Mouse (Mus musculus) midbrain, embryonic 11.5 days (tissue): ENCODE results near the gene Tom1l2. TPM values are rescaled to one million over a fixed set of nuclear protein-coding genes. Genes with fewer than 3 reads are reported as not detected.

Source experiments
- ATAC-seq: fragments of 200-750 bp; cut with Nextera tagmentation; 2 replicates; pipeline ENCODE4 v1.8.0; 2017; ENCODE audit warnings: moderate TSS enrichment, moderate library complexity; ENCODE audit not compliant: low FRiP score
- DNase-seq: peaks from one replicate; pipeline ENCODE4 v3.0.0; 2015; ENCODE audit warnings: low spot score; ENCODE audit errors: missing footprints
- H3K27ac ChIP-seq: fragments of 300-500 bp; sonication (generic); 2 replicates; pipeline ENCODE4 v1.5.1; 2014; ENCODE audit warnings: low read depth, low read length
- H3K27me3 ChIP-seq: fragments of 300-500 bp; sonication (generic); 2 replicates; pipeline ENCODE4 v1.6.1; 2014; ENCODE audit warnings: mild to moderate bottlenecking, low read length, moderate library complexity, mixed read lengths; ENCODE audit not compliant: control insufficient read depth, insufficient read depth
- H3K36me3 ChIP-seq: fragments of 300-500 bp; sonication (generic); 2 replicates; pipeline ENCODE4 v1.6.1; 2014; ENCODE audit warnings: mild to moderate bottlenecking, low read length, moderate library complexity, mixed read lengths; ENCODE audit not compliant: control insufficient read depth, insufficient read depth
- H3K4me1 ChIP-seq: fragments of 300-500 bp; sonication (generic); 2 replicates; pipeline ENCODE4 v1.6.1; 2014; ENCODE audit warnings: low read length; ENCODE audit not compliant: control insufficient read depth, insufficient read depth
- H3K4me2 ChIP-seq: fragments of 300-500 bp; sonication (generic); 2 replicates; pipeline ENCODE4 v1.6.1; 2014; ENCODE audit warnings: mild to moderate bottlenecking, moderate library complexity
- H3K4me3 ChIP-seq: fragments of 300-500 bp; sonication (generic); 2 replicates; pipeline ENCODE4 v1.5.1; 2014; ENCODE audit warnings: low read depth, low read length
- H3K9ac ChIP-seq: fragments of 300-500 bp; sonication (generic); 2 replicates; pipeline ENCODE4 v1.6.1; 2014; ENCODE audit warnings: low read length
- H3K9me3 ChIP-seq: fragments of 300-500 bp; sonication (generic); 2 replicates; pipeline ENCODE4 v1.6.1; 2016; ENCODE audit warnings: low read length; ENCODE audit not compliant: control insufficient read depth
- WGBS: fragments of 180-500 bp; shearing (Covaris S2); extraction: QIAGEN DNeasy Blood & Tissue Kit; methylation state at CpG from one replicate; pipeline ENCODE4 v1.1.7; 2014; 5-methylcytosine and 5-hydroxymethylcytosine counted together
- microRNA-seq: library from miRNA; unstranded; fragments of <30 nt; microRNA quantifications from one replicate; pipeline ENCODE4, GENCODE M21; 2017
- polyA plus RNA-seq: library from polyadenylated mRNA; unstranded; fragments of >200 nt; fragmentation: Nextera tagmentation; extraction: Ambion mirVana; gene quantifications from 2 replicates; pipeline ENCODE4 v1.2.1, GENCODE M21; 2014

The Tom1l2 gene
- polyA plus RNA-seq, 1 experiment from 2014 or later: 12.1 TPM

DNA sequence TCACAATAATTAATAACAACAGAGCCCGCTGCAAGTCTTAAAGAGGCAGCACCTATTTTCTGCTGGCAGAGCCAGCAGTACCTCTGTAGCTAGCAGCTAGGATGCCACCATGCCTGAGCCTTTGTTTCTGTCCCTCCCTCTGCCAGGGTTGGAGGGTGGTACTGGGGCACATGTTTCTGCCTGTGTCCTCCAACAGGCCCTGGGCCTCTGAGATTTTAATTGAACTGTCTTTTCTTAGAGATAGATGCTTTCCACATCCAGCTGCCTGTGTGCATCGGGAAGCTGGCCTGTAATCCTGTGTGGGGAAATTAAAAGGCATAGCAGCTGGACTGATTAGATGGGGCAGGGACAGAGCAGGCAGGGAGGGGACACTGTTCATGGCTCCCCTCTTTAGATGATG, 170.0 kb downstream of the Tom1l2 start:
- peaks cover 45% of the 10 kb centered on the region for H3K4me1 ChIP-seq
- no peak overlapping the region for H3K4me2 ChIP-seq
- WGBS: 66% methylated on average over 2 of the region's 2 CpGs
- no peak overlapping the region for H3K9ac ChIP-seq
- ATAC-seq (no peak), DNase-seq (no peak)
- peak overlapping the region; percentile 31; the same call in 1 of the 2 replicates for H3K27ac ChIP-seq
- H3K4me3 ChIP-seq: no peak overlapping the region
- H3K27me3 ChIP-seq: no peaks in the 10 kb centered on the region
- no peaks in the 10 kb centered on the region for H3K9me3 ChIP-seq
- H3K36me3 ChIP-seq: peaks cover 11% of the 10 kb centered on the region; the same call in 1 of the 2 replicates

DNA sequence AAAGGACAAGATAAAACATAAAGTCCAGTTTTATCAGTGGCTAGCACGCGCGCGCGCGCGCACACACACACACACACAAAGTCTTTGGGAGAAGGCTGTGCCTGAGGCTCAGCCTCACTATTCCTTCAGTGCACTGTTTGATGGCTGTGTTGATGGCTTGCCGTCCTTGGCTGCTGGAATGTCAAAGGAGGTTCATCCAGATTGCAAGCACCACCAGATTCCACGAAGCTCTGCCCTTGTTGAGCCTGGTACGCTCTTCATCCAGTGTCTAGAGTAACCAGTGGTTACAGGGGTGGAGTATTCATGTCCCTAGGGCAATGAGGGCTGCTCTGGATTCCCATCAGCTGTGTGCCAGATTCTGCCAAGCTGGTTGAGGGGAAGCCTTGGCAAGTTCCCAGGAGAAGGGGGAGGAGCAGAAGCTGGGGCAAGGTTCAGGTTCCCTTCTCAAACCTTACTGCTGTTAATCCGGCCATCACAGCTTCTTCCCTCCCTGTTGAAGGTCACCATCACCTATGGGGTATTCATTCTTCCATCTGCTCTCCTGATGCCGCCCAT, 170.5 kb downstream of the Tom1l2 start:
- no peak overlapping the region for H3K4me2 ChIP-seq
- DNase-seq (no peak), ATAC-seq (no peak)
- WGBS: 86% methylated on average over 12 of the region's 12 CpGs
- H3K36me3 ChIP-seq: peaks cover 10% of the 10 kb centered on the region; the same call in 1 of the 2 replicates
- no peaks in the 10 kb centered on the region for H3K9me3 ChIP-seq
- no peaks in the 10 kb centered on the region for H3K27me3 ChIP-seq
- no peak overlapping the region for H3K4me3 ChIP-seq
- no peak overlapping the region for H3K9ac ChIP-seq
- 0 out of 2 replicates have a peak overlapping the region, but pooled peaks have one; percentile 31 for H3K27ac ChIP-seq
- H3K4me1 ChIP-seq: peaks cover 51% of the 10 kb centered on the region

- H3K9ac ChIP-seq: no peak overlapping the region
- no peak overlapping the region for H3K27ac ChIP-seq
- 0 out of 2 replicates have a peak, but pooled peaks cover 2% of the 10 kb centered on the region for H3K27me3 ChIP-seq
- H3K4me2 ChIP-seq: no peak overlapping the region
- H3K36me3 ChIP-seq: no peaks in the 10 kb centered on the region
- peaks cover 54% of the 10 kb centered on the region for H3K4me1 ChIP-seq
- no peak overlapping the region for H3K4me3 ChIP-seq
- DNase-seq (no peak), ATAC-seq (no peak)
- no peaks in the 10 kb centered on the region for H3K9me3 ChIP-seq
Observed at GRCm38 (mm10) chr11:60178506-60178905, 174.2 kb downstream of the Tom1l2 start.

- 58% methylated on average over 6 of the region's 6 CpGs for WGBS
- ATAC-seq (no peak), DNase-seq (no peak)
- Histone ChIP-seq H3K36me3 (no peaks in the 10 kb centered on the region), H3K9me3 (no peaks in the 10 kb centered on the region), H3K9ac (peak overlapping the region; percentile 63; the same call in 1 of the 2 replicates), H3K27ac (peak overlapping the region; percentile 90), H3K4me2 (peak overlapping the region; percentile 99; the same call in 1 of the 2 replicates), H3K4me1 (peaks cover 49% of the 10 kb centered on the region), H3K27me3 (0 out of 2 replicates have a peak, but pooled peaks cover 2% of the 10 kb centered on the region), H3K4me3 (no peak overlapping the region)
Observed at GRCm38 (mm10) chr11:60178005-60178404, 174.7 kb downstream of the Tom1l2 start.

- H3K4me2 ChIP-seq: peak overlapping the region; percentile 99
- 1% methylated on average over 42 of the region's 42 CpGs for WGBS
- peak overlapping the region; percentile 63 for H3K9ac ChIP-seq
- ATAC-seq (peak; percentile 60), DNase-seq (peak; percentile 94)
- 0 out of 2 replicates have a peak, but pooled peaks cover 2% of the 10 kb centered on the region for H3K27me3 ChIP-seq
- H3K36me3 ChIP-seq: no peaks in the 10 kb centered on the region
- peak overlapping the region; percentile 52 for H3K4me3 ChIP-seq
- H3K4me1 ChIP-seq: peaks cover 41% of the 10 kb centered on the region
- H3K27ac ChIP-seq: peak overlapping the region; percentile 90
- no peaks in the 10 kb centered on the region for H3K9me3 ChIP-seq
Observed at GRCm38 (mm10) chr11:60176975-60177657, 175.6 kb downstream of the Tom1l2 start.

Small RNA genes lying within 50 kb of the gene (microRNA-seq; reads per million reads assigned to microRNA genes)
- gene Gm27711: not detected
- not detected for gene Mir6921
- gene Mir6922: not detected

Other genes starting within 250 kb of the Tom1l2 start
- 19.0 and 23.9 TPM in 2 replicates for gene Rai1, start 247.9 kb downstream of the Tom1l2 start, polyA plus RNA-seq
- gene Srebf1, start 130.3 kb downstream of the Tom1l2 start, polyA plus RNA-seq: 38.3 and 41.1 TPM in 2 replicates
- 2.0 and 2.4 TPM in 2 replicates for gene Drc3, start 424 bp upstream of the Tom1l2 start, polyA plus RNA-seq
- 32.3 and 33.1 TPM in 2 replicates for gene Gid4, start 64.2 kb upstream of the Tom1l2 start, polyA plus RNA-seq
- 39.9 and 40.5 TPM in 2 replicates for gene Atpaf2, start 65.6 kb upstream of the Tom1l2 start, polyA plus RNA-seq
- gene Drg2, start 101.7 kb upstream of the Tom1l2 start, polyA plus RNA-seq: 112 and 125 TPM in 2 replicates
- gene Myo15, start 116.4 kb upstream of the Tom1l2 start, polyA plus RNA-seq: 0.01 and 0.04 TPM in 2 replicates
- gene Alkbh5, start 183.5 kb upstream of the Tom1l2 start, polyA plus RNA-seq: 33.9 and 35.4 TPM in 2 replicates